Mouse (Mus musculus) gastrocnemius, postnatal 36 days (tissue): ENCODE results near the gene Gm10643. TPM values are rescaled to one million over a fixed set of nuclear protein-coding genes. Genes with fewer than 3 reads are reported as not detected.

Source experiments
- DNase-seq, 2 experiments: peaks; one replicate each; pipeline ENCODE4 v3.0.0; 2022
- intact Hi-C: fragments of 180-260 bp; cut with DNase I; formaldehyde crosslinking; loops from one replicate; pipeline ENCODE4 v1.15.1; 2025
- total RNA-seq, 2 experiments: library from RNA; stranded (reverse); gene quantifications; 2 replicates each; pipeline ENCODE4 v1.2.3; 2021

Gene Gm10643
- total RNA-seq, 2 experiments from 2014 or later: 1.6 to 1.7 TPM

DNA sequence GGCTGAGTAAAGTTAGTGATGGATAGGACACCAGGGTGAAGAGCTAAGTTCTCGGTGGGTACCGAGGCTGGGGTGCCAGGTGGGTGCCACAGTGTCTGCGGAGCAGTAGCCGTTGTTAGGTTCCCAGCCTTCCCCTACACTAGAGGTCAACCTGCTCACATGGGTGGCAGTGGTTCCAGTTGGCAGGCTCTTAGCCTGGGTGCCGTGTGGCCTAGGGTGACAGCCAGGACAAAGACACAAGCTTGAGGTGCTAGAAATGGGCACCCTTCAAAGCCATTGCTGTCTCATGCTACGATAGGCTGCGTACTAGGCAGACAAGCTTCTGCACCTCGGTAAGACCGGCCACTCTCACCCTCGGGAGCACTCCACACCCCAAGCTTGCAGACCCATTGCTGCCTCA lies 7.4 kb upstream of the Gm10643 start:
- DNase-seq: no peak
- intact Hi-C loops: no loop called here

DNA sequence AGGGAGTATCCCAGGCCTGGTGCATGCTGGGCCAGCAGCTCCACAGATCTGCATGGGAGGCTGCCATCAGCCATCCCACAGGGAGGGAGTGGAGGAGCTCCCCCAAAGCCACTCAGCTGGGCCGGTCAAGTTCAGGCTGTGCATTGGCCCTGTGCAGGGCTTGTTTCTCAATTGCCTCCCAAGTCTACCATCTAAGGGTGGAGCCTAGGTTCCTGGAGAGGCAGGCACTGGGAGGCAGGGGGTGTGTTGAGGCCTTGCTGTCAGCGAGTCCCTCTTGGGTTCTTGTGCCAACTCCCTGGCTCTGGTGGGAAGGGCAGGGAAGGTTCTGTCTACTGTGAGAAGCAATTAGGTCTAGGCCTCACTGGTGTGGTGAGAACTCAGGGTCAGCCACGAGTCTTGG lies 7.0 kb upstream of the Gm10643 start:
- DNase-seq: no peak

DNA sequence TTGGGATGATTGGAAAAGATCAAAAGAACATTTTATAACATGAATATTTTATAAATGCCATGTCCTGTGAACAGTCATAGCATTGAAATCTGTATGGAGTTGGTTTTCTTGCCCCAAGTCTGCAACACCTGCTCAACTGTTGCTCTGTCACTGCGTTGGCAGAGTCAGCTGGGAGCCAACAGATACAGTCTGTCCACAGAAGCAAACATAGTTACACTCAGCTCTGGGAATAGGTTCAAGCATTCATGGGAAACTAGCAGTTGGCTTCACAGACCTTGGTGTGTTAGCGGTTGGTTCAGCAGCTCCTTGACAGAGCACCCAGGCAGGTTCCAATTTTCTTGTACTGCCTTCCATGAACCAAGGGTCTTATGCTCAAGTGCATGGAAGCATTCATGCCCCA lies 5.7 kb upstream of the Gm10643 start:
- intact Hi-C loops: no loop called here
- no peak for DNase-seq

More for the DNA sequence above, 7.0 kb upstream of the Gm10643 start:
- intact Hi-C loops: no loop called here

DNA sequence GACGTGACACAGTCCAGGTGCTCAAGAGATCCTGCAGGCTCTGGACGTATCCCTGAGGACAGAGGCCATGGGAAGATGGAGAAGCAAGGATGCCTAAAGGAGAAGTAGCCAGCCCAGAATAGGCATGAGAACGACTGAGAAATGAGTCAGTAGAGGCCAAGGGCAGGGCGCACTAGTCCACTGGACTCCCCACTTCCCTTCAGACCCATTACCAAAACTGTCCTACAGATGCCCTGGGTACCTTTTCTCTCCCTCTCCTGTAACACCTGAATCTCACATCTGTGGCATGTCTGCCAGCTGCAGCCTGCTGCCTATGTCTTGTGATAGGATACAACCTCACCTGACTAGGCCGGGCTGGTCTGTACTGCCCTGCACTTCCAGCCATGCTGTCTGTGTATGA lies 5.3 kb upstream of the Gm10643 start:
- DNase-seq: no peak
- intact Hi-C loops: no loop called here

DNA sequence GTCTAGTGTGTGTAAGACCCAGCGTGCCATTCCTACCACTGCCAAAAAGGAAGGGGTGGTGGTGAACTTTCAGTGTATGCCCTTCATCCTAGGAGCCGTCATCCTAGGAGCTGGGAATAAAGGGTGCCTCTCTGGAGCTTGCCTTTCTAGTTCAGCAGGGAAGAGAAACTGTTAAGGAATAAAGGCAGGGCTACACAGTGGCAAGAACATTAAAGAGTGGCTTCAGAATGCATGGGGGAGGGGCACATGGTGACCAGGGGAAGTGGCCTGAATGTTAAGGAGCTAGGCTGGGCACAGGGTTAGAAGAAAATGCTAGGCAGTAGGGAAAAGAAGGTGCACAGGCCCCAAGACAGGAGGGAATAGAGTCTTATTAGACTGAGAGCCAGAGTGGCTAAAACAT lies 4.8 kb upstream of the Gm10643 start:
- intact Hi-C loops: no loop called here
- DNase-seq: no peak

DNA sequence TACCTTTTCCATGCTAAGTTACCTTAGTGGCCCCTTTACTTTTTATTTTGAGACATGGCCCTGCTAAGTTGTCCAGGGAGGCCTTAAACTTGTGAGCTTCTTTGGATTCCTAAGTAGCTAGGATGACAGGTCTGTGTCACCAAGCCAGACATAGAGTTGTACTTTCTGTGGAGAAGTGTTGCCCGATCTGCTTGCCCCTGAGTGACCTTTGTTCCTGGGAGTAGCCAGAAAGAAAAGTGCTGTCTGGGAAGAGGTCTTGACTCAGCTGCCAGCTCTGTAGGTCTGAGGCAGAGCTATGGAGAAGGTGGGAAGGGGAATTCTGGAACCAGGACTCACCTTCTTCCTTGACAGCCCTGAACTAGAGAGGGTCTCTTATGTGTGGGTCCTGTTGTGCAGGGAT lies 4.2 kb upstream of the Gm10643 start:
- DNase-seq: no peak
- intact Hi-C loops: no loop called here

DNA sequence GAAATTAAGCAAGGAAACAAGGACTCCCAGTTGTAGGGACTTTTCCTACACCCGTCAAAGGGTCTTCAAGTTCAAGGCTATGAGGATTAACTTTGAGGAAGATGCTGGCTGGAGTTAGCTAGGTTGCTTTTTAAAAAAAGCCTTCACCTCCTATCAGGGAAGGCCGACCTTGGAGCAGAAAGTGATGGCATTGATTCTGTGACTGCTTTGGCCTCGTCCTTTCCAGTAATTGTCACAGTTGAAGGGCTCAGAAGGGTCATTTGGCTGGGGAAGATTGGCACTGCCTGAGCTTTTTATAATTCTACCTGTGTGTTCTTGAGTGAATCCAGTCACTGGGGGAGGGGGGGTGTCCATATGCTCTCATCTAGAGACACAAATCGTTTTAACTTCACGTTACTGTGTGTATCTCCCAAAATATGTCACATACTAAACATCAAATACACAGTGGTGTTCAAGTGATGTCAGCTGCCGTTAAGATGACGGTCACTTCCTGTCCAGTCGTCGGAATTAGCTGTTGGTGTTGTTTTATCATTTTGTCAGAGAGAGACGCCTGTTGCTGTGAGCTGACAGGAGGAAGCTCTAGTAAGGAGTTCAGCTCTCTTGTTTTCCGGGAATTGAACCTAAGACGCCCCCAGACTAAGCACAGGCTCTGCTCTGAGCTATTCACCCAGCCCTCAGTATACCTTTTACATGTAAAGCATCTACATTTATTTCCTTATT lies 3.5 kb upstream of the Gm10643 start:
- intact Hi-C loops: no loop called here
- no peak for DNase-seq

DNA sequence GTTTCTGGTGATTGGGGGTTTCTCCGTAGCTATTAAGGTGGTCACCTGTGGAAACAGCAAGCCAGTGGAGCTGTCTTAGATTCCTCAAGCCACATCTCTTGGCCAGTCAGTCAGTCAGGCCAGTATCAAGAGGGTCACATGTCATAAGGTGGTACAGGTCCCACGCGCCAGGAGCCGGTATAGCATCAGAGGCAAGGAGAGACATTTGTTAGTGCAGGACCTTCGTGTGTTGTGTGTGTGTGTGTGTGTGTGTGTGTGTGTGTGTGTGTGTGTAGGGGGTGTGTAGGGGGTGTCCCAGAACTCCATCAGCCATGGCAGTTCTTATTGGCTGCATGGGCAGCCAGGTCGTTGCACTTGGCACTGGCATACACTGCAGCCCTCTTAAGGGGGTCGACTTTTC lies 3.0 kb upstream of the Gm10643 start:
- intact Hi-C loops: no loop called here

DNA sequence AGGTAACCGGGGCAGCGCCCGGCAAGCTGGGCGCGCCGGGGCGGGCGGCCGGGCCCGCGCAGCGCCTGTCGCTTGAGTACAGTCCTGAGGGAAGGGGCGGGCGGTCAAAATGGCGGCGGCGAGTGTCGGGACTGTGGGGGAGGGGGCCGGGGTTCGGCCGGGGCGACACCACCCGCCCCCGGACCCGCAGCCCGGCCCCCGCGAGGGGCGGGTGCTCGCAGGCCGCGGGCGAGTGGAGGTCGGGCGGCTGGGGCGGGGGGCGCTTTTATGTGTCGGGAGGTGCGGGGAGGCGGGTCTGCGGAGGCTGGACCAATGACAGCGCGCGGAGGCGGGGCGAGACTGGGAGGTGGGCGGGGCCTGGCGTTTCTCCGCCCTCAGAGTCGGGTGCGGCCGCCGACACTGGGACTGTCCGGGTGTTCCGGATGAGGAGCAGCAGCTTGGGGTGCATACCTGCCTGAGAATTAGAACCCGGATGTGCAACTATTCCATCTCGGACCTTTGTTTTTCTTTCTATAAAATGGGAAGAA lies 2.2 kb upstream of the Gm10643 start:
- intact Hi-C loops: no loop called here
- peak; percentile 93 to 98 for DNase-seq

More for the DNA sequence above, 3.0 kb upstream of the Gm10643 start:
- no peak for DNase-seq

DNA sequence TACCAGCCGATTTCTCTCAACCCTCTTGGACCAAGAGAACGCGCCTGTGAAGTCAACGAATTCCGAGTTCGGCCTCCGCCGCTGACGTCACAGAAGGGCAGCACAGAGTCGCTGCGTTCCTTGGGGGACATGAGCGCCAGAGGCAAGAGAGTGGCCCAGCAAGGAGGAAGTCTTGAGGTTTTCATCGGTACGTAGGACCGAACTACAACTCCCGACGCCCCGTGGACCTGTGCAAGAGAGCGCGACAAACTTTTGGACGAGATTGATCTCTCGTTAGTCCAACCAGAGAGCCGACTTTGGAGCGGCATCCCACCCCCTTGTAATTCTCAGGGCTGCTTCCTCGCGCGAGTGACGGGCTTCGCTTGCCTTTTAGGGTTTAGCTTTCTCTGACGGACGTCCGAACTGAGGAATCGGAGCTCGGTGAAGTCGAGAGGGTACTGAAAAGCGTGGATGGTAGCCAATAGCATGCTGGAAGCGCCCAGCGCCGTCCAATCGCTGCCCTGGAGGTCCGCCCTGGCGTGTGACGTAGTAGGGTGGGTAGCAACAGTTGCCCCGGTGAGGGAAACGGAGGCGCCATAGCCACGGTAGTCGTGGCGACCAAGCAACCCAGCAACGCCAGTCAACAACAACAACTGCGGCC lies 1.5 kb upstream of the Gm10643 start, which contains the start of gene Rfx1:
Gene Rfx1 (plus strand): TSS at position 544 of the 640 bp plus-strand sequence.
- intact Hi-C loops: no loop called here
- DNase-seq: peak; percentile 97 to 99

DNA sequence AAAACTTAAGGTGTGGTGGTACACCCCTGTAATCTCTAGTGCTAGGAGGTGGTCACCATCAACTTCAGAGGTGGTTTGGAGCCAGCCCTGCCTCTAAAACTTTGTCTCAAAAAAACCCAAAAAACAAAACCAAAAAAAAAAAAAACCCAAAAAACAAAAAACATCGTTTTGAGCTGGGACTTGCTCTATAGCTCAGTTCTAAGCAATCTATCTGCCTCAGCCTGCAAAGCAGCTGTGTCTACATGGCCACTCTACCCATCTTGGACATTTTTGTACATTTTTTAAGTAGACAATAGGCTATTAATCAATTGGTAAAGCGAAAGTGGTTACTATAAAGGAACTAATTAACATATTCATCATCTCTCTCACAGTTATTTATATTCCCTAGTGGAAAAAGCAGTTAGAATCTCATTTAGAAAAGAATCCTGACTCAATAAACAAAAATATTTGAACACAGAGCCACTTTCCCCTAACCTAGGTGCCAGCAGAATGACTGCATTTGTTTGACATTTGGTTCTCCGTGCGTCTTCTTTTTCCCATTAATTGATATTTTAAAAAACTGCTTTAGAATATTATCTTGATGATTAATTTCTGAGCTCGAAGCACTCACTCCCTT lies 628 bp upstream of the Gm10643 start:
- DNase-seq: no peak
- intact Hi-C loops: no loop called here

DNA sequence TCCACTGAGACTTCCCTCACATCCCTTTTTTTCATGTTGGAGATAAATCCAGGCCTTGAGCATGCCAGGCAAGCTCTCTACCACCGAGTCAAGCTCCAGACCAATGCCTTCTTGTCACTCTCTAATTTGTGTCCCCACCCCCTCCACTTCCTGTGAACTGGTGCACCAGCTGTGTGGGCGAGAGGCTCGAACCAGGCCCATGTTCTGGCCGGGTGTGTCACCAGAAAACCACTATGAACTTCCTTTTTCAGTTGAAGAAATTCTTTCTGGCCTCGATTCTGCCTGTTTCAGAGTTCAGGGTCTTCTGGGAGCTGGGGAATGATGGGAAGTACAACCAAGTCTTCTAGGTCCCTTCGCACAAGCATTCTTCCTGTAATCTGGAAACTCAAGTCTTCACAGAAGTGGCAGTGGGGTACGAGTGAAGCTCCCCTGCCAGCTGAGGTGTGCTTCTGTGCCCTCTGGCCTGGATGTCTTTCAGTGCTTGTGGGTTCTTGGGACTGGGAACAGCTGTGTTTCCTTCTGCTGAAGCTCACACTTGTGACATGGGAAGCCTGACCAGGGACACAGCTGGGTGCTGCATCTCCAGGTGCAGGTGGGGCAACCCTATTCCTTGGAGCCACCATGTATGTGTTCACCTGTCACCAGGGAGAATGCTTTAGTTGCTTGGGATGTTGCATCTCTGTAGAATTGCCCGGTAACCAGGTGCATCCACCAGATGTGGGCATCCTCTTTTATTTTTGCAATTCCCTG lies 901 bp downstream of the Gm10643 start:
- intact Hi-C loops: no loop called here
- no peak for DNase-seq

DNA sequence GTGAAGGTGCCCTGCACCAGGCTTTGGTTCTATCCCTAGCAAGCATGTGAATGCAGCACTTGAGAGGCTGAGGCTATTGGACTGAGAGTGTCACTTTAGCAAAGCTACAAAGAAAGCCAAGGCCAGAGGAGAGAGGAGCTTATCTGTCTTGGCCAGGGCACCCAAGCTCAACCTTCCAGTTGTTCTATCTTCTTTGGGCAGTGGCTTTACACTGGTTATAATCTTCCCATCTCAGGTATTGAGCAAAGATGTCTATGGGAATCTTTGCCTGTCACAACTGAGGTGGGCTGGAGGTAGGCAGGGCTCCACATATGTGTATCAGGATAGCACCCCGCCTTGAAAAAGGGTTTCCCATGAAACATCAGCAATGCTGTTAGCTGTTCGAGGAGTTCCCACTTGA lies 4.7 kb downstream of the Gm10643 start:
- intact Hi-C loops: no loop called here
- no peak for DNase-seq

DNA sequence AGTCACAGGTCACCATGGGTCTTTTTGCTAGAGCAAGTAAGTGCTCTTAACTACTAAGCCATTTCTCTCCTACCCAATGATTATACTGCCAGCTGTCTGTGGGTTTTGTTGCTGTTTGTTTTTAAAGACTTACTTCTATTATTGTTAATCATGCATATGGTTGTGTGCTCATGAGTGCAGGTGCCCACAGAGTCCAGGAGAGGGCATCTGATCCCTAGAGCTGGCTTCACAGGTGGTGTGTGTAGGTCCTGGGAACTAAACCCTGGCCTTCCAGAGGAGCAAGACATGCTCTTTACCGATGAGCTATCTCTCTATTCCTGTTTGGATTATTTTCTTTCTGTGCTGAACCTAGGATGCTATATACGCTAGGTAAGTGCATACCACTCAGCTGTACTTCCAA lies 5.7 kb downstream of the Gm10643 start:
- no peak for DNase-seq
- intact Hi-C loops: no loop called here

DNA sequence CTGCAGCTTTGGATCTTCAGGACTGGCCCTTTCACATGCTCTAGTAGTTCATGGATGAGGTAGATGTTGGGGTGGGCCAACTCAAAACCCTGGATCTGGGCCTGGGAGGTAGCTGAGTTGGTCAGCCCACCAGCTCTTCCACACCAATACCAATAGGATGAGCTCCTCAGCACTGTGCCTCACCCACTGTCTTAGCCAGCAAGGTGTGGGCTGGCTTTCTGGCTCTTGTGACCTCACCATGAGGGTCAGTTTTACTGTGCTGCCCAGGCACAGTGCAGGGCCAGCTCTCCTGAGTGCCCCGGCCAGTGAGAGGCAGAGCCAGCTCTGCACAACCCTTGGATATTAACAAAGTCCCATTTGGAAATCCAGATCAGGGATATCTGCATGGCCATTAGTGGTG lies 7.1 kb downstream of the Gm10643 start:
- intact Hi-C loops: no loop called here
- no peak for DNase-seq

DNA sequence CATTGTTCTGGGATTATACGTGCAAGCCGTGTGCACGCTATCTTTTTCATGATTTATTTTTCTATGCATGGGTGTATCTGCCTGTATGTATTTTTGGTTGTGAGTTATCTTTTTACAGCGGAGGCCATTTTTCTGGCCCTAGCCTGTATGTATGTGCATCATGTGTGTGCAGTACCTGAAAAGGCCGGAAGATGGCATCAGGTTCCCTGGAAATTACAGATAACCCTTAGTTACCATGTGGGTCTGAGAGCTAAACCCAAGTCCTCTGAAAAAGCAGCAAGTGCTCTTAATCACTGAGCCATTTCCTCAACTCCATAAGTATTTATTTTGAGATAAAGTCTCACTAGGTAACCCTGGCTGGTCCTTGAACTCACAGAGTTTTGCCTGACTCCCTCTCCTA lies 11.7 kb downstream of the Gm10643 start:
- intact Hi-C loops: no loop called here
- no peak for DNase-seq

DNA sequence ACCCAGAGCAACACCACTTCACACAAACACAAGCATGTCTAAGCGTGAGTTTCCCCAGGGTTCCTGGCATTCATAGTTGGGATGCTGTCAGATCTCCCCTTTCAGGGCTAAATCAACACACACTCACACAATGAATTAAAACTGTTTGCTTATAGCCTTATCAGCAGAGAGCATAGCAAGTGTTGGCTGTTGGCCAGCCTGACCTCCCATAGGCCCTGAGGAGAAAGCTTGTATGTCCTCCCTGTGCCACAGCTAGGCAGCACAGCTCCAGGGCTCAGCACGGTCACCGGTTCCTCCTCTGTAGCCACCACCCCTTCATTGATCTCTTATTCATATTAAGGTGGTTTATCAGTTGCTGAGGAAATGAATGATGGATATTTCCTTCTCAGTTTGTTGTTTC lies 12.2 kb downstream of the Gm10643 start:
- intact Hi-C loops: no loop called here

DNA sequence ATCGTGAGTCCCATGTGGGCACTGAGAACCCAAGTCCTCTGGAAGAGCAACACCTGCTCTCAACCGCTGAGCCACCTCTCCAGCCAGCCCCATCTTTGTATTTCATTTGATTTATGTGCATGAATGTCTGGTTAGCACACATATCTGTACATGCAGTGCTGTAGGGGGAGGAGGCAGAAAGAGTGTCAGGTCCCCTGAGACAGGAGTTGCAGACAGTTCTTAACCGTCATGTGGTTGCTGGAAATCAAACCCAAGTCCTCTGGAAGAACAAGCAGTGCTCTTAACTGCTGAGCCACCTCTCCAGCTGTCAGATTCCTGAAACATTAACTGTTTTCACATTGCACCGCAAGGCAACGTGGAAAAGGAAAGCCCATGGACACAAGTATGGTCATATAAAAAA lies 16.8 kb downstream of the Gm10643 start:
- no peak for DNase-seq
- intact Hi-C loops: loop anchor here (10.0 kb wide), 1 partner anchor 537 kb away; no protein-coding TSS in a partner anchor

More for the DNA sequence above, 12.2 kb downstream of the Gm10643 start:
- DNase-seq: no peak

DNA sequence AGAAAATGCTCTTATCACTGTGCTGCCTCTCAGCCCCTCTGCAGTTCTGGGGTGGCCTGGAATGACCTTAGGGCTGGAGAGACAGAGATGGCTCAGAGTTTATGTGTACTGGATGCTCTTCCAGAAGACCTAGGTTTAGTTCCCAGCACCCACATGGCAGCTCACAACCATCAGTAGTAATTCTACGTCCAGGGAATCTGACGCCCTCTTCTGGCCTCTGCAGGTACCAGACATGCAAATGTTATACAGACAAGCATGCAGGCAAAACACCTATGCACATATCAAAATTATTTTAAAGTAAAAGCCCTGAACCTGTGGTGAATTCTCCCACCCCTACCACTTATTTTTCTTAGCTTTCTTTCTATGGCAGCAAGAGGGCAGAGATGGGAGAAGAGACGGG lies 18.4 kb downstream of the Gm10643 start:
- intact Hi-C loops: loop anchor here (10.0 kb wide), 1 partner anchor 538 kb away; no protein-coding TSS in a partner anchor
- no peak for DNase-seq

DNA sequence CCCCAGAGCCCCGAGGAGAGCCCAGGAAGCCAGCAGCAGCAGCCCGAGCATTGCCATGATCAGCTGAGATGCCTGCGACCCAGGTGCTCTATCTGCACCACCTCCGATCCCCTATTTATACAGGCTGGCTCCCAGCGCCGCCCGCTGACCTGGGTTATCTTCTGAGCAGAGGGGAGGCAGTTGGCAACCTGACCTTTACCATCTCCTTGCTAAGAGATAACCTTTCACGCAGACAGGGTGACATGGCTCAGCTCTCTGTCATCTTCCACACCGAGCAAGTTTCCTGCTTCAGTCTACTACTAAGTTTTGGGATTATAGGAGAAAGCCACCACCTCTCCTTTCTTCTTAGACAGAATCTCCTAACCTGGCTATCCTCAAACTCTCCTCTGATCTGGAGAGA lies 20.0 kb downstream of the Gm10643 start, which contains the start of gene Rln3:
Gene Rln3 (minus strand): TSS at position 101 of the 400 bp plus-strand sequence.
- intact Hi-C loops: loop anchor here (5.0 to 10.0 kb wide), 3 partner anchors 137 to 540 kb away; no protein-coding TSS in a partner anchor
- no peak for DNase-seq
